Mouse (Mus musculus) lung, embryonic 16.5 days (tissue): ENCODE measurements at regions not wholly inside any gene's neighbourhood (a gene's known extent, or its start where the extent isn't known, plus 50 kb on each side); places are given as distances from the start of the nearest gene placed in this dataset.

Experiments used
- ATAC-seq: fragments of 200-750 bp; cut with Nextera tagmentation; 2 replicates; pipeline ENCODE4 v1.8.0; 2017; ENCODE audit warnings: low read depth, mild to moderate bottlenecking, moderate library complexity
- H3K27ac ChIP-seq: fragments of 300-500 bp; sonication (generic); 2 replicates; pipeline ENCODE4 v1.5.1; 2014; ENCODE audit warnings: mild to moderate bottlenecking, control low read depth, low read length
- H3K27me3 ChIP-seq: fragments of 300-500 bp; sonication (generic); 2 replicates; pipeline ENCODE4 v1.6.1; 2014; ENCODE audit warnings: low read depth, low read length, mixed read lengths; ENCODE audit not compliant: control insufficient read depth, insufficient read depth
- H3K36me3 ChIP-seq: fragments of 300-500 bp; sonication (generic); 2 replicates; pipeline ENCODE4 v1.6.1; 2014; ENCODE audit warnings: low read length; ENCODE audit not compliant: control insufficient read depth, insufficient read depth
- H3K4me1 ChIP-seq: fragments of 300-500 bp; sonication (generic); replicated peaks from 2 replicates; pipeline ENCODE4 v1.6.1; 2014; ENCODE audit warnings: low read length, mixed read lengths; ENCODE audit not compliant: control insufficient read depth, insufficient read depth
- H3K4me2 ChIP-seq: fragments of 300-500 bp; sonication (generic); 2 replicates; pipeline ENCODE4 v1.6.1; 2014; ENCODE audit warnings: low read depth, low read length, control low read depth
- H3K4me3 ChIP-seq: fragments of 300-500 bp; sonication (generic); 2 replicates; pipeline ENCODE4 v1.5.1; 2014; ENCODE audit warnings: mild to moderate bottlenecking, low read length, control low read depth
- H3K9ac ChIP-seq: fragments of 300-500 bp; sonication (generic); 2 replicates; pipeline ENCODE4 v1.6.1; 2014; ENCODE audit warnings: low read length, control low read depth
- H3K9me3 ChIP-seq: fragments of 300-500 bp; sonication (generic); 2 replicates; pipeline ENCODE4 v1.6.1; 2016; ENCODE audit warnings: low read length; ENCODE audit not compliant: control insufficient read depth
- WGBS: fragments of 180-500 bp; shearing (Covaris S2); extraction: QIAGEN DNeasy Blood & Tissue Kit; methylation state at CpG from one replicate; pipeline ENCODE4 v1.1.7; 2014; 5-methylcytosine and 5-hydroxymethylcytosine counted together

DNA sequence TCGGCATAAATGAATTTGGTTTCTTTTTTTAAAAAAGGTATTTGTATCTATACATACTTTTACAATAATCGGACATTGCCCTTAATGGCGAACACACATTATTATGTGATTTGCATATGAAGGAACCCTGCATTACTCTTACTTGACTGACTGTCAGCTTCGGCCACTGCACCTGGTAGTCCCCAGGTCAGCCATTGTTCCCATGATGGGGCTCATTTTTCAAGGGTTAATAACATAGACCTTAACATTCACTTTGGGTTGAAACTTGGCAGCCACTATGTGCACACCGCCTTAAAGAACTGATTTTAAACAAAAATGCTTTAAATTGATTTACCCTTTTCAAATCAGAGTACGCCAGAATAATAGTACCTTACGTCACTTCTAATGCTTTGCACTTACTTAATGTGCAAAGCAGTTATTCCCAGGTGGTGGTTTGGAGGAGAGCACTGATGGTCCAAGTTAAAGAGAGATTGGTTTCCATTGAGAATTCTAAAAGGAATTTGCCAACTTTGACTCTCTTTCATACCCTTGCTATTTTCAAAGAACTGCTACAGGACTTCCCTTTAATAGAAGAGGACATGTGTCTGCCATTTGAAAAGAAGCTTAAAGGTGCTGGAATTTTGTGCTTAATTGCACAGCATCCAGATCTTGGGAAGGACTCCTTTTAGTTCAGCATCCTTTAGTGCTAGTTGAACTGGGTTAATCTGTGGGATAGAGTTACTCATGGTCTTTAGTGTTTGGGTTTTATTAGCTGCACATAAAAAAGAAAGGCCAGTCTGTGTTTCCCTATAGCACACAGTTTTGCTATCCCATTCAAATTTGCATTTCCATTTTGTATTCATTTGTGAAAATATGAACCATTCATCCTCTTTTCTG lies 95.0 kb upstream of the Pkn2 start:
- ATAC-seq: no peak
- WGBS: 87% methylated on average over 7 of the region's 7 CpGs
- Histone ChIP-seq H3K9me3 (no peaks in the 10 kb centered on the region), H3K27ac (no peak overlapping the region), H3K36me3 (no peaks in the 10 kb centered on the region), H3K4me3 (no peak overlapping the region), H3K4me1 (no peaks in the 10 kb centered on the region), H3K4me2 (no peak overlapping the region), H3K27me3 (no peaks in the 10 kb centered on the region), H3K9ac (no peak overlapping the region)

DNA sequence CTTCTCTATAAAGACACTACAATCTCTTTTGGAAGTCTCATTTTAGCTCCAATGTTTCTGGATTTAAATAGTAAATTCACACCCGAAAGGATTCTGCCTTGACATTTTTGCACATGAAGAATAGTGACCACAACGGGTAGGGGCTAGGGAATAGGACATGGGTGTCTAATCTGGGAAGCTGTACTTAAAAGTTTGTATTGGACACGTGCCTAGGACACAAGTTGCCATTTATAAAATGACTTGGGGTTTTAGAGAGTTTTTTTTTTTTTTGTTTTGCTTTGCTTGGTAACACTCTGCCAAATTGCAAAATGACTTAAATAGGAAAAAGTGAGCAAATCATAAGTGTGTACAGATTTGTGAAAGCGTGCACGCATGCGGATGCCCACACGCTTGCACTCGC lies 93.8 kb upstream of the Pkn2 start:
- no peaks in the 10 kb centered on the region for H3K4me1 ChIP-seq
- H3K9ac ChIP-seq: no peak overlapping the region
- H3K4me2 ChIP-seq: no peak overlapping the region
- WGBS: 60% methylated on average over 8 of the region's 8 CpGs
- no peak overlapping the region for H3K27ac ChIP-seq
- no peaks in the 10 kb centered on the region for H3K9me3 ChIP-seq
- no peaks in the 10 kb centered on the region for H3K36me3 ChIP-seq
- H3K27me3 ChIP-seq: no peaks in the 10 kb centered on the region
- ATAC-seq: no peak; the same call in 1 of the 2 replicates
- H3K4me3 ChIP-seq: no peak overlapping the region

DNA sequence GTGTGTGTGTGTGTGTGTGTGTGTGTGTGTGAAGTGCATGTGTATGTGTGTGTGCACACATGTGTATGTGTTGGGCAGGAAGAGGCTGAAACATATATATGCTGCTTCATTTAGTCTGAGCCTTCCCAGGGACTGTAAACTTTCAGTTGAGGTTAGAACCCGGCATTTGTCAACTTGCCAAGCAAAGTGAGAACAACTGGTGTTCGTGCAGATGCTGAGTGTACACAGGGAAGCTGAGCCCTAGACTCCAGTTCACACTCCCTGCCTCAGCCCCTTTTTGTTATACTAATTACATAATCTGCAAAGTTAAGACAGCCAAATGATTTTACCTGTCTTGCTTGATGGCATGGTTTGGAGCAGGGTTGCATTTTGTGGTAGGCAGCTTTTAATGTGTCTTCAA lies 87.7 kb upstream of the Pkn2 start:
- Histone ChIP-seq H3K4me1 (no peaks in the 10 kb centered on the region), H3K9me3 (no peaks in the 10 kb centered on the region), H3K36me3 (no peaks in the 10 kb centered on the region), H3K4me3 (no peak overlapping the region), H3K27me3 (no peaks in the 10 kb centered on the region), H3K4me2 (no peak overlapping the region), H3K9ac (no peak overlapping the region), H3K27ac (no peak overlapping the region)
- 34% methylated on average over 2 of the region's 2 CpGs for WGBS
- ATAC-seq: no peak

DNA sequence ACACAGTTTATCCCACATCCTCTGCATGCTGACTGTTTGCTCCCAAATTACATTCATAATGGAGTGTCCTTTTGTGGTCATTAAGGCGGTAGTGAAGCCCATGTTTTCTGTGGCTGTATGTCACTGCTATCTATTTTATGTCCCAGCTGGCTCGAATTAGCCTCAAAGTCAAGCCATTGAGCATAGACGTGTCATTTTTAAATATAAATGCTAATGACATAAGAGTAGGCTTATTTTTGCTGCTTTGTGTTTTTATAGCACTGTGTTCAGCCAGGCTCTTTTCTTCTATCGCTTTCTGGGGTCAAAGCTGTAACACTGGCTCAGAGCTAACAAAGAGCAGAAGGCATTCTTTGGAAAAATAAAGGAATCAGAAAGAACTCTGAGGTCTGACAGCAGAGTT lies 83.8 kb upstream of the Pkn2 start:
- ATAC-seq: no peak
- H3K4me1 ChIP-seq: no peaks in the 10 kb centered on the region
- no peaks in the 10 kb centered on the region for H3K27me3 ChIP-seq
- H3K27ac ChIP-seq: no peak overlapping the region
- H3K4me3 ChIP-seq: no peak overlapping the region
- no peaks in the 10 kb centered on the region for H3K9me3 ChIP-seq
- no peak overlapping the region for H3K9ac ChIP-seq
- H3K4me2 ChIP-seq: no peak overlapping the region
- no peaks in the 10 kb centered on the region for H3K36me3 ChIP-seq
- WGBS: 56% methylated on average over 4 of the region's 4 CpGs

DNA sequence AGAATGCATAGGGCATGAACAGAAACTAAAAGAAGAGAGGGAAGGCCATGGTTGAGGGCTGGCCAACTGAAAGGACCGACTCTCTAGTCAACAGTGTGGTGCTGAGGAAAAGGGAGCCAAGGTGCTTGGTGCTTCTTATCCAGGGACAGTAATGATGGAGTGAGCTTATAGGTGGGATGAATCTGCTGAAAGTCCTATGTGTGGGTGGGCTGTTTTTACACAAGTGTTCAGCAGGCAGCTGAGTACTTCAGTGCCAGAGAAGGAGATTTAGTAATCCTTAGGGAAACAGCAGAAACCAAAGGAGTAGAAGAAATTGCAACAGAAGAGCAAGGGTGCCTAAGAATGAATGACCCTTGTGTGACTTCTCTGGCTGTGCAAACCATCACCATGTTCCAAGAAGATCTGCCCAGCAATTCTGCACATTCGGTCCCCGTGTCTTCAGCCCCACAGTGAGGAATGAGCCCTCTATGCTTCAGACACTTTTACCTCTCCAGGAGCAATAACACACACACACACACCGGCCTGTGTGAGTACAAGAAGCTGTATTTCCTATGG lies 82.1 kb upstream of the Pkn2 start:
- no peak for ATAC-seq
- 81% methylated on average over 4 of the region's 4 CpGs for WGBS
- H3K9ac ChIP-seq: no peak overlapping the region

DNA sequence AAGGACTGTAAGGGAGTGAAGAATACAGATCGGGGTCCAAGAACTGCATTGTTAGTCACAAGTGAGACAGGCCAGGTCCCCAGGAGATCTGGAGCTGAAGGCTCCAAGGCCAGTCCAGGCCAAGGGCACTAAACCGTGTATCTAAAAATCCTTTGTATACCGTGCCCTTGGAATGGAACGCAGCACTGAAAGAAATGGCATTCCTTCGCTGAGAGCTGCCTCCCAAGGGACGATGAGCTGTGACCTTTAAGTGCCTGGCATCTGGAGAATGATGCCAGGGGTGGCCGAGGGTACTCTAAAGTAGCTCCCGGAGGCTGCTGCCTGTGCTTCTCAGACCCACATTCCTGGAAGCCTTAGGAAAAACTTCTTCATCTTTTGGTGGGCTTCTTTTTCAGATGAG lies 76.0 kb upstream of the Pkn2 start:
- no peak overlapping the region for H3K4me2 ChIP-seq
- no peak overlapping the region for H3K27ac ChIP-seq
- no peak overlapping the region for H3K4me3 ChIP-seq
- no peaks in the 10 kb centered on the region for H3K27me3 ChIP-seq
- WGBS: 66% methylated on average over 8 of the region's 8 CpGs
- ATAC-seq: no peak
- no peaks in the 10 kb centered on the region for H3K9me3 ChIP-seq
- H3K4me1 ChIP-seq: no peaks in the 10 kb centered on the region
- no peaks in the 10 kb centered on the region for H3K36me3 ChIP-seq
- H3K9ac ChIP-seq: no peak overlapping the region

More for the DNA sequence above, 82.1 kb upstream of the Pkn2 start:
- Histone ChIP-seq H3K9me3 (no peaks in the 10 kb centered on the region), H3K4me2 (no peak overlapping the region), H3K4me3 (no peak overlapping the region), H3K4me1 (no peaks in the 10 kb centered on the region), H3K27ac (no peak overlapping the region), H3K36me3 (no peaks in the 10 kb centered on the region), H3K27me3 (no peaks in the 10 kb centered on the region)

DNA sequence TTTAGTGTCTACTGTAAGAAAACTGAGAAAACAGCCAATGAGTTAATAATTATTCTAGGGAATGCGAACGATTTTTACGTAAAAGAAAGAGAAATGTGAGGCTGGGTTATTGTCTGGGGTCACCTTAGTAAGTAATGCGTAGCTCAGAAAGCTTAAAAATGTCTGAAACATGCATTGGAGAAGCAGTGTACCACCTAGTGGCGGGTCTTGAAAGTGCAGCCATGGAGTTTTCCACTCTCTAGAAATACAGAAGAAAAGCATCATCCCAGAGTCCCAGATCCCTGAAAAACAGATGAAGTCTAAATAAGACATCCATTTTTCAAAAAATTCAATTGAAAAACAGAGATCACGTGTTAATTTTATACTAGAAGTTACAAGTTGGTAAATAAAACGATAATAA lies 67.0 kb upstream of the Pkn2 start:
- ATAC-seq: no peak
- Histone ChIP-seq H3K9me3 (no peaks in the 10 kb centered on the region), H3K4me1 (no peaks in the 10 kb centered on the region), H3K27me3 (no peaks in the 10 kb centered on the region), H3K4me2 (no peak overlapping the region), H3K4me3 (no peak overlapping the region), H3K9ac (no peak overlapping the region), H3K27ac (no peak overlapping the region), H3K36me3 (no peaks in the 10 kb centered on the region)
- WGBS: 28% methylated on average over 7 of the region's 7 CpGs

DNA sequence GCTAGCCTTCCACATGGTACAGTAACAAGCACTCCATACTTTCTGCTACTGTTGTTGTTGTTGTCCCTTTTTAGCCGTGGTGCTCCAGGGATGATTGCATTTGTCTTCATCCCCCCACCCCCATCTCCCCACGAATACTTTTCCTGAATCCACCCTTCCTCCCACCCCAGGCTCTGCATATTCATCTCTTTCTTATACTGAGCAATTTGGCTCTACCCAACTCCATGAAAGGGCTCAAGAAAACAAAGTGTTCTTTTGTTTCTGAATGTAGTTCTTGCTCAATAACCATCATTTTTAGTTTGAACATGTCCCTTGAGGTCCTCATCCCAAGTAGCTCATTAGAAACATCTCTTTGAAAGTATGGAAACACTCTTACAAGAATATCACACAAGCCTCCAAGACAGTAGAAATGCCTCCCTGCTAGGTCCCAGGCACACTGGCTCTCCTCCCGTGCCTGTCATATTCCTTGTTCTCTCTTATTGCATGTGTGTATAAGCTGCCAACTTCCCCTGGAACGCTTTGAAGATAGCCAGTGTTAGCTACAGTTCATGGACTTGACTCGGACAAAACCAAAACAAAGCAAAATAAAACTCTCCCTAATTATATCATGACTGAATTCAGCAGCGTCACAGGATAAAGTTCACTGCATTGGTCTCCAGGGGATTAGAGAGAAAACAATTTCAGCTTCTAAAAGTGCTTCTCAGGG lies 59.7 kb upstream of the Pkn2 start:
- WGBS: 37% methylated on average over 6 of the region's 6 CpGs
- ATAC-seq: peak; percentile 94
- no peaks in the 10 kb centered on the region for H3K36me3 ChIP-seq
- peak overlapping the region; percentile 72 for H3K27ac ChIP-seq
- H3K9me3 ChIP-seq: no peaks in the 10 kb centered on the region
- no peak overlapping the region for H3K4me2 ChIP-seq
- H3K27me3 ChIP-seq: no peaks in the 10 kb centered on the region
- no peaks in the 10 kb centered on the region for H3K4me1 ChIP-seq
- no peak overlapping the region for H3K9ac ChIP-seq
- H3K4me3 ChIP-seq: no peak overlapping the region

DNA sequence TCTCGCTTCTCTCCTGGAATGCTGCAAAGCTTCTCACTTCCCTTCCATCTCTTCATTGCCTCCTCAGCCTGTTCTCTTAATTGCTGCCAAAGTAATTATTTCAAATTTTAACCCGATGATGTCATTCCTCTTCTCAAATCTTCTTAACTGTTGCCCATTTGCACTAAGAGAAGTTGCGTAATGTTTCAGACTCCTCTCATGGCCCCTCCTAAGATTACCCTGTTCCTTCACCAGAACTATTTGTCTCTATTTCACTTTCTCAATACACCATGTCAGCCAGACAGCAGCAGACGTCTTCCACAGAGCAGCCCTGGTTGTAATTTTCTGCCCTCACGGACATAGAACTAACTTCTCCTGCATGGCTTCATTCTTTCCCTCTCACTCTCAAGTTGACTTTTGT lies 59.1 kb upstream of the Pkn2 start:
- Histone ChIP-seq H3K4me2 (no peak overlapping the region), H3K27ac (peak overlapping the region; percentile 72; the same call in 1 of the 2 replicates), H3K36me3 (no peaks in the 10 kb centered on the region), H3K4me1 (no peaks in the 10 kb centered on the region), H3K9me3 (no peaks in the 10 kb centered on the region), H3K27me3 (no peaks in the 10 kb centered on the region), H3K9ac (no peak overlapping the region), H3K4me3 (no peak overlapping the region)
- 64% methylated on average over 5 of the region's 5 CpGs for WGBS
- peak; percentile 59 for ATAC-seq
